Mouse (Mus musculus) forebrain, embryonic 13.5 days (tissue): Measurements from ENCODE around the gene Gm45717. TPM values are rescaled to one million over a fixed set of nuclear protein-coding genes. Genes with fewer than 3 reads are reported as not detected.

Experiments used
- ATAC-seq: fragments of 200-750 bp; cut with Nextera tagmentation; 2 replicates; pipeline ENCODE4 v1.8.0; 2017
- H3K27ac ChIP-seq: fragments of 300-500 bp; sonication (generic); 2 replicates; pipeline ENCODE4 v1.5.1; 2015; ENCODE audit warnings: inconsistent platforms, mild to moderate bottlenecking, moderate library complexity
- H3K27me3 ChIP-seq: fragments of 300-500 bp; sonication (generic); 2 replicates; pipeline ENCODE4 v1.6.1; 2015; ENCODE audit warnings: mild to moderate bottlenecking, inconsistent platforms
- H3K36me3 ChIP-seq: fragments of 300-500 bp; sonication (generic); 2 replicates; pipeline ENCODE4 v1.6.1; 2015; ENCODE audit warnings: mild to moderate bottlenecking, inconsistent platforms; ENCODE audit not compliant: poor library complexity, severe bottlenecking
- H3K4me1 ChIP-seq: fragments of 300-500 bp; sonication (generic); 2 replicates; pipeline ENCODE4 v1.6.1; 2015; ENCODE audit warnings: inconsistent platforms
- H3K4me2 ChIP-seq: fragments of 300-500 bp; sonication (generic); 2 replicates; pipeline ENCODE4 v1.6.1; 2015; ENCODE audit warnings: inconsistent platforms, mild to moderate bottlenecking, moderate library complexity
- H3K4me3 ChIP-seq: fragments of 300-500 bp; sonication (generic); 2 replicates; pipeline ENCODE4 v1.5.1; 2015; ENCODE audit warnings: mild to moderate bottlenecking, inconsistent platforms
- H3K9ac ChIP-seq: fragments of 300-500 bp; sonication (generic); 2 replicates; pipeline ENCODE4 v1.6.1; 2015; ENCODE audit warnings: mild to moderate bottlenecking, inconsistent platforms
- H3K9me3 ChIP-seq: fragments of 300-500 bp; sonication (generic); replicated peaks from 2 replicates; pipeline ENCODE4 v1.6.1; 2016; ENCODE audit warnings: inconsistent platforms
- WGBS: fragments of 180-500 bp; shearing (Covaris S2); methylation state at CpG from one replicate; pipeline ENCODE4 v1.1.7; 2015; 5-methylcytosine and 5-hydroxymethylcytosine counted together
- polyA plus RNA-seq: library from polyadenylated mRNA; unstranded; fragments of >200 nt; fragmentation: Nextera tagmentation; extraction: Ambion mirVana; gene quantifications from 2 replicates; pipeline ENCODE4 v1.2.1, GENCODE M21; 2015

Gm45717 gene
- polyA plus RNA-seq: not detected in 2 replicates

DNA sequence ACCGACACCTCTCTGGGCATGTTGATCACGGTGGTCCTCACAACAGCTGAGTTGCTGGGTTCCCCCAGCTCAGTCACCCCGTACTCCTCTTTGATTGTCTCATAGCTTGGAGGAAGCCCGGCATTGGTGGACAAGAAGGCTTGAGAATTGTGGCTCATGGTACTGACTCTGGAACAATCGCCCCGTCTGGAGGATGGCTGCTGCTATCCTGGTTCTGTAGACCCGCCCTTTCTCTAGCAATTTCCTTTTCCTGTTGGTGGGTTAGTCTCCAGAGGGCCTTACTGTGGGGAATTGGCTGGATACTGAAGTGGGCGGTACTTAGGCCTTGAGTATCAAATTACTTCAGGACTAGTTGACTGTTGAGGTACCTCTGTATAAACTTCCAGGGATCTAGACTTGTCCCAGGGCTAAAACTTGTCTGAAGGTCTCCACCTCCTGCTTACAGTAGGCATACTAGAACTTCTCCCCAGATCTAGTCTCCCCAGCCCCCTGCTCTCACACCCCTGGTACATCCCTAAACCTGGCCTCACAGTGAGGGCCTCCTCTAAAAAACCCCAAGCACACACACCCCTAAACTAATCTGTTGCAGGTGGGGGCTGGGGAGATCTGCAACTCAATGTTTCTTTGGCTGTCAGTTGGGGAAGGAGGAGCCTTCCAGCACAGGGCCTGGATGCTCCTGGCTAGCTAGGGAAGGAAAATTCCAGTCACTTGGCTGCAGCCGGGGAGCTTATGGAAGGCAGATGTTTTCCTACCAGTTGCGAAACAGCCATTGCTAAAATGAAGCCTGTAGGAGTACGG, at the start of gene Gm45717, which contains the start of gene Ifitm2:
TSS of gene Gm45717 (minus strand) at position 180 of the 798 bp plus-strand sequence.
TSS of gene Ifitm2 (minus strand) at position 230 of the 798 bp plus-strand sequence.
- Histone ChIP-seq H3K4me1 (peaks cover 29% of the 10 kb centered on the region), H3K27me3 (peaks cover 5% of the 10 kb centered on the region; the same call in 1 of the 2 replicates), H3K36me3 (no peaks in the 10 kb centered on the region), H3K4me2 (peak within 1 kb of the TSS; percentile 61), H3K27ac (no peak within 1 kb of the TSS), H3K9ac (peak within 1 kb of the TSS; percentile 46; the same call in 1 of the 2 replicates), H3K9me3 (no peaks in the 10 kb centered on the region), H3K4me3 (peak within 1 kb of the TSS; percentile 35)
- peak; percentile 61; the same call in 1 of the 2 replicates for ATAC-seq
- WGBS: 27% methylated on average over 11 of the region's 11 CpGs

DNA sequence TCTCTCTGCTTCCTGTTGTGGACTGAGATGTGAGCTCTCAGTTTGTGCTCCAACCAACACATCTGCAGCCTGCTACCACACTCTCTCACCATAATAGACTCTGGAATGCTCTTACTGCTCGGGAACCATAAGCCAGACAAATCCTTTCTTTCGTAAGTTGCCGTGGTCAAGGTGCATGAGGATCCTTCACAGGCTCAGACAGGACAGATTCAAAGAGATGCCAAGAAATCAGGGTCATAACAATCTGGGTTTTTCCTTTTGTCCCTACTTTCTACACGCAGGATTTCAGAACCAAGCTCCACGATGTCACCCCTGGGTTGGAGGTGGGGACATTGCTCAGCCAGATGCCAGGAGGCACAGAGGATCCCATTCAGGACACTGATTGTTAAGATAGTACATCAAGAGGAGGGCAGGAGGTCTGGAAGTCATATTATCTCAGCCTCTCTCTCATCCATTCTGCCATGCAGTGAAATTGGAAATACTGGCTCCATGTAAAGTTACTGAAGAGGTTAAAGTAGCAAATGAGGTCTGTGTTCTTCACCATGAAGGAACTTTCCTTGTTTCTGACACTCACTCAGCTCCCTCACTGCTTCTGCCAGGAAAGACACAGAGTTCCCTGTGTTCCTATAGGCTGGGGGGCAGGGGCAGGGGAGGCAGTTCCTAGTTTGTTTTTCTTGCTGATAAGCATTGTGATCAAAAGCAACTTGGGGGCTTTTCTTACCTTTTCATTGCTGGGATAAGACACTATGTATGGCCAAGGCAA, 47.7 kb upstream of the Gm45717 start:
- Histone ChIP-seq H3K9me3 (no peaks in the 10 kb centered on the region), H3K9ac (no peak overlapping the region), H3K36me3 (no peaks in the 10 kb centered on the region), H3K27me3 (no peaks in the 10 kb centered on the region), H3K4me3 (no peak overlapping the region), H3K4me2 (no peak overlapping the region), H3K27ac (no peak overlapping the region), H3K4me1 (no peaks in the 10 kb centered on the region)
- WGBS: 86% methylated on average over 5 of the region's 5 CpGs
- no peak for ATAC-seq

GRCm38 (mm10) chr7:141000881-141001708, 45.4 kb upstream of the Gm45717 start:
- Histone ChIP-seq H3K27me3 (no peaks in the 10 kb centered on the region), H3K36me3 (no peaks in the 10 kb centered on the region), H3K9ac (no peak overlapping the region), H3K4me3 (no peak overlapping the region), H3K27ac (no peak overlapping the region), H3K4me1 (no peaks in the 10 kb centered on the region), H3K9me3 (no peaks in the 10 kb centered on the region), H3K4me2 (no peak overlapping the region)
- 79% methylated on average over 15 of the region's 15 CpGs for WGBS
- no peak for ATAC-seq

DNA sequence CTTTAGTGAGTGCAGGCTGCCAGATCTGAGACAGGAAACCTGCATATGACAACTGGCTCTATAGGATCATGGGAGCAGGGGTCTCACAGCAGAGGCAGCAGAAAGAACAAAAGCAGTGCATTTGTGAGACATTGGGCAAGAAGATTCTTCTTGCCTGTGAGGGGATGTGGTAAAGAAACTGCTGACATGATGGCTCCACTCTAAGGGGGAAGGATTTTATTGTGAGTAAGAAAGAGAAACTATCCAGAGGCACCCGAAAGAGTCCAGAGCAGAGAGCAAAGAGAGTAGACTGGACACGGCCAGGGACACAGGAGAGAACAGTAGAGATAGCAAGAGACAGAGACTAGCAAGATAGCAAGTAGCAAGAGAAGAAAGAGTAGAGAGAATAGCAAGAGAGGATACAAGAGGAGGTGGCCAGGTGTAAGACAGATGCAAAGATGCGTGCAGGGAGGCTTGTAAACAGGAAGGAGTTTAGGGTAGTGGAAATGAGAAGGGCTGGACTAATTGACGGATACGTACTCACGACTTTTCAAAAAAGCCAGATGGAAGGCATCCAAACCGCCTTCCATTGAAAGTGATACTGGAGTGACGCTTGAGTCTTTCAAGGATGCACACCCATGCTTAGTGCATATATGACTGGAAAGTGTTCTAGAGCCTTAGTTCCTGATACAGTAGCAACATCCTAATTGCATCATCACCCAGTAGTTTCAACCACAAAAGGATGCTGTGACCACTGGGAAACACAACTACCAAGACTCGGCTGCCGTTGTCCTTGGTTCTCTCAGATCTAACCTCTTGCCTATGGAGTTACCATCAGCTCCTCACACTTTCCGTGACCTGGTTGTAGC, 43.3 kb upstream of the Gm45717 start:
- Histone ChIP-seq H3K4me3 (no peak overlapping the region), H3K9me3 (no peaks in the 10 kb centered on the region), H3K4me1 (no peaks in the 10 kb centered on the region), H3K36me3 (no peaks in the 10 kb centered on the region), H3K27me3 (no peaks in the 10 kb centered on the region), H3K27ac (no peak overlapping the region), H3K4me2 (no peak overlapping the region), H3K9ac (no peak overlapping the region)
- WGBS: 91% methylated on average over 11 of the region's 11 CpGs
- no peak for ATAC-seq

DNA sequence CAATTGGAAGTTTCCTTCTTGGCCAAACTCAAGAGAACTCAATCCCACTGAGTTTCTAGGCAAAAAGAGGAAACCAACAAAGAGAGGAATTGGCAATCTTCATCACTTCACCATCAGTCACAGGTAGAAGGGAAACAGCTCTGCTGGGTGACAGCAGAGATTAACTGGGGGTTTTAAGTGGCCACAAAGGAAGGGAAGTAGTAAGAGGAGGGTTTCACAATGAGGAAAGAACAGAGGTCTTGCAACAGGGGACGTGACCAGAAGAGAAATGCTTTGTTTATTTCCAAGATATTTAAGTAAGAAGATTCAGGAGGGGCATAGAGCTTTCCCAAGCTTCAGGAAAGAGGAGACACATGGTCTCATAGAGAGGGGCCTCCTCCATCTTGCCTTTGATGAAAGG, 42.1 kb upstream of the Gm45717 start:
- 57% methylated on average over 1 of the region's 1 CpGs for WGBS
- Histone ChIP-seq H3K36me3 (no peaks in the 10 kb centered on the region), H3K27ac (no peak overlapping the region), H3K4me1 (no peaks in the 10 kb centered on the region), H3K4me3 (no peak overlapping the region), H3K9ac (no peak overlapping the region), H3K9me3 (no peaks in the 10 kb centered on the region), H3K4me2 (no peak overlapping the region), H3K27me3 (no peaks in the 10 kb centered on the region)
- ATAC-seq: no peak

DNA sequence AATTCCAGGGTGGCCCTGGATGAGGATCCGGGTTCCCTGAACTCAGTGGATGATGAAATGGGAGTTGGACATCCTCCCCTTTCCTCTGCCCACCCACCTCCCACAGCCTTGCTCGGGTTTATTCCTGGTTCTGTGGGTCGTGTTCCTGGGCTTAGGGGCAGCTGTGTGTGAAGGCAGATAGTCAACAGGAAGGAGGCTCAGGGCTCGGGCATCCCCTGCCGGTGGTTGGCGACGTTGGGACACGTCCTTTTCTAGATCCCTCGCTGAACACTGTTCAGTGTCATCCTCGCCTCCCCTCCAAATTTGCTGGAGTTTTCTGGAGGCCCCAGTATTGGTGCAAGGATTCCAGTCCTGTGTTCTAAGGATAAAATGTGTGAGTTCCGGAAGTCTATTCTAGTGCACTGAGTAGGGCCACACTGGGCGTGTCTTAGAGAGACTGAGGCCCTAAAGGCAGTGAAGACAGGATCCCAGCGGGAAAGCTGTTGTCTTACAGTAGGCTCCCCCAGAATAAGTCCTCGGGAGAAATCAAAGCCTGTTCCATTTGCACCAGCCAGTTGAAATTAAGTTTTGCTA, 35.5 kb upstream of the Gm45717 start:
- H3K36me3 ChIP-seq: no peaks in the 10 kb centered on the region
- no peaks in the 10 kb centered on the region for H3K4me1 ChIP-seq
- no peaks in the 10 kb centered on the region for H3K9me3 ChIP-seq
- H3K4me2 ChIP-seq: no peak overlapping the region
- no peak for ATAC-seq
- H3K9ac ChIP-seq: no peak overlapping the region
- H3K4me3 ChIP-seq: no peak overlapping the region
- no peaks in the 10 kb centered on the region for H3K27me3 ChIP-seq
- H3K27ac ChIP-seq: no peak overlapping the region
- 89% methylated on average over 14 of the region's 14 CpGs for WGBS

GRCm38 (mm10) chr7:140990622-140991021, 34.9 kb upstream of the Gm45717 start:
- 74% methylated on average over 5 of the region's 5 CpGs for WGBS
- no peak for ATAC-seq
- no peak overlapping the region for H3K27ac ChIP-seq

DNA sequence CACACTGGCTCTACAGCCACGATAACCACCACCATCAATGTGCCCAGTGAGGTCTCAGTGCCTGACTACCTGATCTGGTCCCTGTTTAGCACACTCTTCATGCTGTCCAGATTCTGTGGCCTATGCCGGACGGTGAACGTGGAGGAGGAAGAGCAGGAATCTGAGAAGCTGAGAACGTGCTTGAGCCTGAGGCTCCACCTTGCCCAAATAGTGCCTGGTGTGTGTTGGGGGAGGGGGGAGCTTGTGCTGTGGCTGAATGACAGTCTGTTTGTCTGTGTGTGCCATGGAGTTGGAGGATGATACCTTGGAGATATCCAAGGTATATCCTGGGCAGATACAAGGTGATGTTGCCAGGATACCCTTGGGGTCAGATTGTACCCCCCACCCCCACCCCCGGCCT, 34.4 kb upstream of the Gm45717 start:
- no peak for ATAC-seq
- H3K4me1 ChIP-seq: no peaks in the 10 kb centered on the region
- H3K36me3 ChIP-seq: no peaks in the 10 kb centered on the region
- H3K9ac ChIP-seq: no peak overlapping the region
- whole genome bisulfite sequencing: 78% methylated on average over 6 of the region's 6 CpGs
- no peaks in the 10 kb centered on the region for H3K9me3 ChIP-seq
- H3K4me2 ChIP-seq: no peak overlapping the region
- H3K27ac ChIP-seq: no peak overlapping the region
- H3K27me3 ChIP-seq: no peaks in the 10 kb centered on the region
- no peak overlapping the region for H3K4me3 ChIP-seq

More at GRCm38 (mm10) chr7:140990622-140991021, 34.9 kb upstream of the Gm45717 start:
- Histone ChIP-seq H3K9ac (no peak overlapping the region), H3K36me3 (no peaks in the 10 kb centered on the region), H3K9me3 (no peaks in the 10 kb centered on the region), H3K4me1 (no peaks in the 10 kb centered on the region), H3K4me2 (no peak overlapping the region), H3K4me3 (no peak overlapping the region), H3K27me3 (no peaks in the 10 kb centered on the region)

DNA sequence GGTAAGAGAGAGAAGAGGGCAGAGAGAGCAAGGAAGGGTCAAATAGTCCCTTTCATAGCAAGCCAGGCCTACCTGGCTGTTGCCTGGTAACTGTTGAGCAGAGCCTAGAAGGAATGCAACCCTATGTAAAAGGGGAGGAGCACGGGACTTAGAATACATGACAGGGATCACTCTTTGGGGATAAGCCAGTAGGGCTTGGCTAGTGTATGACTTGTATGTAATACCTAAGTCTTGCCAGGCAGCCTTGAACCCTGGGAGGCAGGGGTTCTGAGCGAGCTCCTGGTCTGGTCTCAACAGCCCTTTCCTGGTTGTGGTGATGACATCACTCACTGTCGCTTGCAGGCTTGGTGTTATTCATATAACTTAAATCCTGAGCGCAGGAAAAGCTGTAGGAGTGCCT, 33.3 kb upstream of the Gm45717 start:
- no peak for ATAC-seq
- WGBS: 83% methylated on average over 4 of the region's 4 CpGs
- Histone ChIP-seq H3K36me3 (no peaks in the 10 kb centered on the region), H3K4me3 (no peak overlapping the region), H3K9ac (no peak overlapping the region), H3K27me3 (no peaks in the 10 kb centered on the region), H3K27ac (no peak overlapping the region), H3K4me2 (no peak overlapping the region), H3K9me3 (no peaks in the 10 kb centered on the region), H3K4me1 (no peaks in the 10 kb centered on the region)

DNA sequence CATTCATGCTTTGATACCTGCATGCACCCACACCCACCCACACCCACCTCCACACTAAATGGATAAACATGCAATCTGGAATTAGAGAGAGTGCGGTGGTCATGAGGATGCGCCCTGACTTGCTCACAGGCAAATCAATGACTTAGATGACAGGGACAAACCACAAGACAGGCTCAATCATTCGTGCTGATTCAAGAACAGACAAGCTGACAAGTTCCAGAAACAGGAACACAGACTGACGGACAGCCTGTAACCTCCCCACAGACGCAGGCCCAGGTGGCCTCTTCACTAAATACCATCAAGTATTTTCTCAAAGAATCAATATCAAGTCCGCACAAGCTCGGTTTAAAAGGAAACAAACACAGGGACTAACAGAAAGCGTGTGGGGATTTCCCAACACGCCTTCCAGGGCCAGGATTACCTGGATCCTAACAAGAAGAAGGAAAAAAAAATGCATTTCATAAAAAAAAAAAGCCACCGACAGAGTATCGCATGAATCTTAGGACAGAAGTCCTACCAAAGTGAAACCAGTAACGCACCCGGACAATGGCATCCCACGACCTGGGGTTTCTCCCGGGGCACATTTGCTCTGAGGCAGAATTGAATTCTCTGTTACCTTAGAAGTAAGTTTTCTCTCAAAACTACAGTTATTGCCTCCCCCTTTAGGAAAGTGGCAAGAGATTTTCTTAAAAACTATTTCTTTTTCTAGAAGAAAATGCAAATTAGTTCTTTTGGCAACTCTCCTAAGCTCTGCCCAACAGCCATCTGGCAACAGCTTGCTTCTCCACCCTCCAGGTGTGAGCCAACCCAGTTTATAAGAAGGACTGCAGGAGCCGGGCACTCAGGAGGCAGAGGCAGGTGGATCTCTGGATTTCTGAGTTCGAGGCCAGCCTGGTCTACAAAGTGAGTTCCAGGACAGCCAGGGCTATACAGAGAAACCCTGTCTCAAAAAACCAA, 31.7 kb upstream of the Gm45717 start:
- Histone ChIP-seq H3K9ac (no peak overlapping the region), H3K4me3 (no peak overlapping the region), H3K36me3 (no peaks in the 10 kb centered on the region), H3K27me3 (no peaks in the 10 kb centered on the region), H3K9me3 (no peaks in the 10 kb centered on the region), H3K4me1 (no peaks in the 10 kb centered on the region), H3K27ac (no peak overlapping the region), H3K4me2 (no peak overlapping the region)
- 91% methylated on average over 17 of the region's 17 CpGs for WGBS
- ATAC-seq: no peak
